Mouse (Mus musculus): ENCODE measurements around the gene Vmn2r8. TPM values are rescaled to one million over a fixed set of nuclear protein-coding genes. Genes with fewer than 3 reads are reported as not detected.
A peak's percentile ranks its signal among the peaks of the same experiment; 100 is the strongest.
"Not testable (repeated sequence)": the region's sequence is repeated elsewhere in the genome, so short reads cannot be mapped to it uniquely, and the experiment has no call there.

Gene Vmn2r8
- polyA plus RNA-seq (2014; fragmentation: Nextera tagmentation; extraction: Ambion mirVana) = not detected in 2 replicates

DNA sequence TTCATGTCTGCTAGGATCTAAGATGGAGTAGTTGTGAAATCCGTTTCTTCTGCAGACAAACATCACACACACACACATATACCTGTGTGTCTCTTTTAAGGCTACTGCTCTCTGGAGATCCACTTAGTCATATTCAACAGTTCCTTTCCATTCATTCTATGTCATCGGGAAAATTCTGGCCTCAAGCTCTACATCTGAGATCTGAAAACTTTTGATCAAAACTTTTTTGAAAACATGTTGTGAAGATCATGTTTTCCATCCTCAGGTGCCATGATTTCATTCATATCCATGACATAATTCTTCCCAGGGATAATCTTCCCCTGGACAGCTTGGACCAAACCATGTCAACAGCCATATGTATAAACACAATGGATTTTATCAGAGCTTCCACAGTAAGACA, at the start of gene Vmn2r8:
TSS of gene Vmn2r8 (minus strand) at position 101 of the 400 bp plus-strand sequence.
- H3K36me3 ChIP-seq (ENCODE audit: control insufficient read depth, insufficient read depth, low read length); H3K4me3 ChIP-seq (replicated peaks; ENCODE audit: low read depth, low read length); H3K27me3 ChIP-seq (ENCODE audit: control insufficient read depth, insufficient read depth, low read length); ATAC-seq (ENCODE audit: low FRiP score, low TSS enrichment); H3K9me3 ChIP-seq (ENCODE audit: control insufficient read depth, low read length); H3K9ac ChIP-seq (replicated peaks; ENCODE audit: low read length); H3K27ac ChIP-seq (replicated peaks; ENCODE audit: low read depth, low read length); H3K4me2 ChIP-seq (ENCODE audit: low read length); H3K4me1 ChIP-seq (ENCODE audit: control insufficient read depth, insufficient read depth, low read length); DNase-seq: not testable (repeated sequence)
- 73% methylated on average over 2 of the region's 2 CpGs for WGBS

DNA sequence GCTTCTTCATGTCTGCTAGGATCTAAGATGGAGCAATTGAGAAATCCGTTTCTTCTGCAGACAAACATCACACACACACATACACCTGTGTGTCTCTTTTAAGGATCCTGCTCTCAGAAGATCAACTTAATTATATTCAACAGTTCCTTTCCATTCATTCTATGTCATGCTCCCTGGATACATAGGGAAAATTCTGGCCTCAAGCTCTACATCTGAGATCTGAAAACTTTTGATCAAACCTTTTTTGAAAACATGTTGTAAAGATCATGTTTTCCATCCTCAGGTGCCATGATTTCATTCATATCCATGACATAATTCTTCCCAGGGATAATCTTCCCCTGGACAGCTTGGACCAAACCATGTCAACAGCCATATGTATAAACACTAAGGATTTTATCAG, 43.9 kb upstream of the Vmn2r8 start, which contains the start of gene Vmn2r9:
TSS of gene Vmn2r9 (minus strand) at position 101 of the 400 bp plus-strand sequence.
- not testable (repeated sequence) for H3K4me1 ChIP-seq (ENCODE audit: control insufficient read depth, insufficient read depth, low read length); H3K27ac ChIP-seq (replicated peaks; ENCODE audit: low read depth, low read length); ATAC-seq (ENCODE audit: low FRiP score, low TSS enrichment); H3K4me3 ChIP-seq (replicated peaks; ENCODE audit: low read depth, low read length); H3K36me3 ChIP-seq (ENCODE audit: control insufficient read depth, insufficient read depth, low read length); DNase-seq; H3K9me3 ChIP-seq (ENCODE audit: control insufficient read depth, low read length); H3K27me3 ChIP-seq (ENCODE audit: control insufficient read depth, insufficient read depth, low read length); H3K4me2 ChIP-seq (ENCODE audit: low read length); H3K9ac ChIP-seq (replicated peaks; ENCODE audit: low read length)
- WGBS = 64% methylated on average over 1 of the region's 1 CpGs

DNA sequence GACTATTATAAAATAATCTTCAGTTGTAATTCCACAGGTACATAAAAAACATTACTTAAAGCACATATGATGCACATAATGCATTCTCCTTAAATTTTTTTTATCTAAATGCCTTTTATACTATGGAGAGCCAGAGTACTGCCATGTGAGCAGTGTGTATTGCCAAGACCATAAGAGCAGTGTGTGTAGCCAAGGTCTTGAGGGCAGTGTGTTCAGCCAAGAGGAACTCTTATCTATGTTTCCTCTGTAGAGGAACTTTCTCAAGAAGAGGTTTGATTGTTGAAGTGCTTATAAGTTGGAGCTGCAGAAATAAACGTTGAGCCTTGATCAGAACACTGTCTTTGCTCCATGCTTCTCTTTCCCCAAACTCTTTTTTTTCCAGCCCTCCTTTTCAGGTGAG, 40.8 kb upstream of the Vmn2r8 start:
- WGBS = 46% methylated on average over 1 of the region's 1 CpGs
- no peak overlapping the region for H3K4me3 ChIP-seq (replicated peaks; ENCODE audit: low read depth, low read length)
- H3K27me3 ChIP-seq (ENCODE audit: control insufficient read depth, insufficient read depth, low read length) = no peaks in the 10 kb centered on the region
- DNase-seq (no peak), ATAC-seq (ENCODE audit: low FRiP score, low TSS enrichment) (no peak)
- H3K4me2 ChIP-seq (ENCODE audit: low read length) = no peak overlapping the region
- H3K9me3 ChIP-seq (ENCODE audit: control insufficient read depth, low read length) = no peaks in the 10 kb centered on the region
- H3K27ac ChIP-seq (replicated peaks; ENCODE audit: low read depth, low read length) = no peak overlapping the region
- no peaks in the 10 kb centered on the region for H3K36me3 ChIP-seq (ENCODE audit: control insufficient read depth, insufficient read depth, low read length)
- no peaks in the 10 kb centered on the region for H3K4me1 ChIP-seq (ENCODE audit: control insufficient read depth, insufficient read depth, low read length)
- H3K9ac ChIP-seq (replicated peaks; ENCODE audit: low read length) = no peak overlapping the region

DNA sequence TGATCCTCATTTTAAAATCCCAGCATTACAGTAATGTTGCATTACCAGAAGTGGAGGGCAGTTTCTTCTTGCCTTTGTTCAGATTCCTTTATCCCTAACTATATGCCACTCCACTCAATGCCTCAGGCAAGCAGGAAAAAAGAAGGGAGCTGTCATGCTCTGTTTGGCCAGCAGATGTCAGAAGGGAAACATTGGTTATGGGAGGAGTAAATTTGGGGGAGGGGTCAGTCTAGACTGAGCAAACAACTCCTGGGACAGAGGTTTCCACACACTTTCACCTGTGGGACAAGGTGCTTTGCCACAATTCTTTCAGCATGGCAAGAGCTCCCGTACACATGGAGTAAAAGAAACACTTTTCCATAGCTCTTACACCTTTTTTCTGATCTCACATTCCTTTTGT, 27.5 kb upstream of the Vmn2r8 start:
- H3K27ac ChIP-seq (replicated peaks; ENCODE audit: low read depth, low read length) = no peak overlapping the region
- H3K27me3 ChIP-seq (ENCODE audit: control insufficient read depth, insufficient read depth, low read length) = no peaks in the 10 kb centered on the region
- H3K4me1 ChIP-seq (ENCODE audit: control insufficient read depth, insufficient read depth, low read length) = no peaks in the 10 kb centered on the region
- no peak overlapping the region for H3K9ac ChIP-seq (replicated peaks; ENCODE audit: low read length)
- no peak overlapping the region for H3K4me3 ChIP-seq (replicated peaks; ENCODE audit: low read depth, low read length)
- DNase-seq = peak; percentile 52
- WGBS = 74% methylated on average over 1 of the region's 1 CpGs
- H3K4me2 ChIP-seq (ENCODE audit: low read length) = no peak overlapping the region
- ATAC-seq (ENCODE audit: low FRiP score, low TSS enrichment) = no peak
- H3K36me3 ChIP-seq (ENCODE audit: control insufficient read depth, insufficient read depth, low read length) = no peaks in the 10 kb centered on the region
- H3K9me3 ChIP-seq (ENCODE audit: control insufficient read depth, low read length) = no peaks in the 10 kb centered on the region

DNA sequence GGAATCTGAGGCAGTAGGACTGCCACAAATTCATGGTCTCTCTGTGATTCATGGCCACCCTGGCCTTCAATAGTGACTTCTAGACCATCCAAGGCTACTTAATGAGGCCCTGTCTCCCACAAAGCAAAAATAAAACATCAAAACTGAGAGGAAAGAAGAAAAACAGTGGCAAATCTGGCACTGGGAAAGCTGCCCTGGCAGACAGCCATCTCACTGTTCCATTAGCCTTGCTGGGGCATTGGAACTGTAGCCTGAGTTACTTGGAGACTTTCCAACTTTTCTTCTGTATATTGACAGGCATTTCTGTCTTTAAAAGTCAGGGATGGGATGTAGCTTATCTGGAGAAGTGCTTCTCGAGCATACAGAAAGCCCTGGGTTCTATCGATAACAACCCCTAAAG, 14.6 kb upstream of the Vmn2r8 start:
- WGBS = 79% methylated on average over 2 of the region's 2 CpGs

DNA sequence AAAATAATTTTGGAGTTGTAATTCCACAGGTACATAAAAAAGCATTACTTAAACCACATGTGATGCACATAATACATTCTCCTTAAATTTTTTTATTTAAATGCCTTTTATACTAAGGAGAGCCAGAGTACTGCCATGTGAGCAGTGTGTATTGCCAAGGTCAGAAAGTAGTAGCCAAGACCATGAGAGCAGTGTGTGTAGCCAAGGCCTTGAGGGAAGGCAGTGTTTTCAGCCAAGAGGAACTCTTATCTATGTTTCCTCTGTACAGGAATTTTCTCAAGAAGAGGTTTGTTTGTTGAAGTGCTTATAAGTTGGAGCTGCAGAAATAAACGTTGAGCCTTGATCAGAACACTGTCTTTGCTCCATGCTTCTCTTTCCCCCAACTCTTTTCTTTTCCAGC, 5.0 kb downstream of the Vmn2r8 start:
- Histone ChIP-seq H3K4me3 (replicated peaks; ENCODE audit: low read depth, low read length) (no peak overlapping the region), H3K27me3 (ENCODE audit: control insufficient read depth, insufficient read depth, low read length) (no peaks in the 10 kb centered on the region), H3K9ac (replicated peaks; ENCODE audit: low read length) (no peak overlapping the region), H3K27ac (replicated peaks; ENCODE audit: low read depth, low read length) (no peak overlapping the region), H3K9me3 (ENCODE audit: control insufficient read depth, low read length) (no peaks in the 10 kb centered on the region), H3K4me2 (ENCODE audit: low read length) (no peak overlapping the region), H3K36me3 (ENCODE audit: control insufficient read depth, insufficient read depth, low read length) (no peaks in the 10 kb centered on the region), H3K4me1 (ENCODE audit: control insufficient read depth, insufficient read depth, low read length) (no peaks in the 10 kb centered on the region)
- DNase-seq = no peak
- 49% methylated on average over 1 of the region's 1 CpGs for WGBS
- no peak for ATAC-seq (ENCODE audit: low FRiP score, low TSS enrichment)

More for the DNA sequence above, 14.6 kb upstream of the Vmn2r8 start:
- Histone ChIP-seq H3K9me3 (ENCODE audit: control insufficient read depth, low read length) (no peaks in the 10 kb centered on the region), H3K27ac (replicated peaks; ENCODE audit: low read depth, low read length) (no peak overlapping the region), H3K4me1 (ENCODE audit: control insufficient read depth, insufficient read depth, low read length) (no peaks in the 10 kb centered on the region), H3K4me3 (replicated peaks; ENCODE audit: low read depth, low read length) (no peak overlapping the region), H3K4me2 (ENCODE audit: low read length) (no peak overlapping the region), H3K27me3 (ENCODE audit: control insufficient read depth, insufficient read depth, low read length) (no peaks in the 10 kb centered on the region), H3K36me3 (ENCODE audit: control insufficient read depth, insufficient read depth, low read length) (no peaks in the 10 kb centered on the region), H3K9ac (replicated peaks; ENCODE audit: low read length) (no peak overlapping the region)
- peak; percentile 14 for DNase-seq
- ATAC-seq (ENCODE audit: low FRiP score, low TSS enrichment) = no peak

DNA sequence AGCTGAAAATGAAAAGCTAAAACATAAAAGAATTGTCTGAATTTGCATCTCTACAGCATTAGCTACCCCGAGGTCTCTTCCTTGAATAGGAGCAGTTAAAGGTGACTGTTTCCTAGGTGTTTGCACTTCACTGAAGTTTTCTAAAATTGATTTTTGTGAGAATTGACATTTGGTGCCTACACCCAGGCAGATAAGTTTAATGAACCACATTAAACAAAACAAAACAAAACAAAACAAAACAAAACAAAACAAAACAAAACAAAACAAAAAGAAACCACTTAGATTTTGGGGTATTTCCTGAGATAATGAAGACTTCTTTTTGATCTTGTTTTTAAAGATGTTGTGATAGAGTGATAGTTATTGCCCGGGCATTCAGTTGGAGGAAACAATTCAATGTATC, 13.4 kb downstream of the Vmn2r8 start, which contains the start of gene Tmed11:
TSS of gene Tmed11 (minus strand) at position 101 of the 400 bp plus-strand sequence.
- not testable (repeated sequence) for H3K4me2 ChIP-seq (ENCODE audit: low read length); H3K4me3 ChIP-seq (replicated peaks; ENCODE audit: low read depth, low read length); H3K9me3 ChIP-seq (ENCODE audit: control insufficient read depth, low read length); H3K36me3 ChIP-seq (ENCODE audit: control insufficient read depth, insufficient read depth, low read length); H3K9ac ChIP-seq (replicated peaks; ENCODE audit: low read length); ATAC-seq (ENCODE audit: low FRiP score, low TSS enrichment); H3K27ac ChIP-seq (replicated peaks; ENCODE audit: low read depth, low read length); H3K4me1 ChIP-seq (ENCODE audit: control insufficient read depth, insufficient read depth, low read length); H3K27me3 ChIP-seq (ENCODE audit: control insufficient read depth, insufficient read depth, low read length); DNase-seq
- 64% methylated on average over 2 of the region's 2 CpGs for WGBS

DNA sequence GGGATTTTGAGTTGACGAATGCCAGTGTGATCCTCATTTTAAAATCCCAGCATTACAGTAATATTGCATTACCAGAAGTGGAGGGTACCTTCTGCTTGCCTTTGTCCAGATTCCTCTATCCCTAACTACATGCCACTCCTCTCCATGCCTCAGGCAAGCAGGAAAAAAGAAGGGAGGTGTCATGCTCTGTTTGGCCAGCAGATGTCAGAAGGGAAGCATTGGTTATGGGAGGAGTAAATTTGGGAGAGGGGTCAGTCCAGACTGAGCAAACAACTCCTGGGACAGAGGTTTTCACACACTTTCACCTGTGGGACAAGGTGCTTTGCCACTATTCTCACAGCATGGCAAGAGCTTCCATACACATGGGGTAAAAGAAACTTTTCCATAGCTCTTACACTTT, 18.3 kb downstream of the Vmn2r8 start:
- not testable (repeated sequence) for H3K27me3 ChIP-seq (ENCODE audit: control insufficient read depth, insufficient read depth, low read length); H3K4me1 ChIP-seq (ENCODE audit: control insufficient read depth, insufficient read depth, low read length); H3K9ac ChIP-seq (replicated peaks; ENCODE audit: low read length); H3K9me3 ChIP-seq (ENCODE audit: control insufficient read depth, low read length); H3K4me2 ChIP-seq (ENCODE audit: low read length); ATAC-seq (ENCODE audit: low FRiP score, low TSS enrichment); H3K4me3 ChIP-seq (replicated peaks; ENCODE audit: low read depth, low read length); H3K36me3 ChIP-seq (ENCODE audit: control insufficient read depth, insufficient read depth, low read length); H3K27ac ChIP-seq (replicated peaks; ENCODE audit: low read depth, low read length)
- 42% methylated on average over 1 of the region's 1 CpGs for WGBS
- peak; percentile 41 for DNase-seq

DNA sequence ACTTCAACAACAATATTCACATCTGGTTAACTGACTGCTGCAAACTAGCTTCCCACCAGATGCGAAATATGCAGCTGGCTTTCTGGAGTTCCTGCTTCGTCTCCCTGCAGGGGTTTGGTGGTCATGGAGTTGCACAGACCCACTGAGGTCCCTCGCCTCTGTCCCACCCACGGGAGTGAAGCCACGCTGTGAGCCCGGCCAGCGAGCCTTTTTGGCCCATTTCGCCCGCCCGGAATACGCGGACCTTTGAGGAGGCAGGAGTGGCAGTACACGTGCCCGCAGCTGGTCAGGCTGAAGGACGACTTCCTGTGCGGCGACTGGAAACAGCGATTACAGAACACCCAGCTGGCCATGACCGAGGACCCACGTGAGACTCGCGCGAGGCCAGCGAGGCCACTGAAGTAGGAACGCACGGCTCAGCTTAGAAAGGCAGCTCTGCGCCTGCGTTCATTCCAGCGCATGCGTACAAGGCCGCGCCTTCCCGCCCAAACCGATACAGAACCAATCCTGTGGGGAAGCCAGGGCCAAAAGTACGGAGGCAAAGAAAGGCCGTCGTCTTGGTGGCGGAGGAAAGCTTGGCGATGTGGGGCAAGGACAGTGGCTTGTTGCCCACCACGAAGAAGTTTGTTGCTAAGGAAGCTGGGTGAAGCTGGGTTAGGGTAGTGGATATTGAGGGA, 33.9 kb downstream of the Vmn2r8 start, which contains the start of gene Rnf212:
TSS of gene Rnf212 (minus strand) at position 353 of the 677 bp plus-strand sequence.
- H3K4me1 ChIP-seq (ENCODE audit: control insufficient read depth, insufficient read depth, low read length) = no peaks in the 10 kb centered on the region
- no peak within 1 kb of the TSS for H3K27ac ChIP-seq (replicated peaks; ENCODE audit: low read depth, low read length)
- H3K9ac ChIP-seq (replicated peaks; ENCODE audit: low read length) = no peak within 1 kb of the TSS
- 78% methylated on average over 40 of the region's 40 CpGs for WGBS
- no peaks in the 10 kb centered on the region for H3K27me3 ChIP-seq (ENCODE audit: control insufficient read depth, insufficient read depth, low read length)
- H3K4me3 ChIP-seq (replicated peaks; ENCODE audit: low read depth, low read length) = no peak within 1 kb of the TSS
- no peaks in the 10 kb centered on the region for H3K36me3 ChIP-seq (ENCODE audit: control insufficient read depth, insufficient read depth, low read length)
- no peak for ATAC-seq (ENCODE audit: low FRiP score, low TSS enrichment)
- H3K9me3 ChIP-seq (ENCODE audit: control insufficient read depth, low read length) = no peaks in the 10 kb centered on the region
- no peak for DNase-seq
- no peak within 1 kb of the TSS for H3K4me2 ChIP-seq (ENCODE audit: low read length)

All from midbrain, embryonic 14.5 days (tissue).